Mouse (Mus musculus): ENCODE measurements around the gene Epb41l1. TPM values are rescaled to one million over a fixed set of nuclear protein-coding genes. Genes with fewer than 3 reads are reported as not detected.
A peak's percentile ranks its signal among the peaks of the same experiment; 100 is the strongest.

Gene Epb41l1
- total RNA-seq, 1 experiment, result 20.5 TPM

- no peaks in the 10 kb centered on the region for H3K36me3 ChIP-seq (ENCODE audit: control insufficient read depth, insufficient read depth, low read length, poor library complexity, severe bottlenecking)
- peak overlapping the region; percentile 77 to 78 for H3K4me3 ChIP-seq (ENCODE audit: insufficient read depth in 1 of 2, low read depth in 1 of 2, low read length in 2 of 2, poor library complexity in 1 of 2, severe bottlenecking in 1 of 2)
- in situ Hi-C loops (cut with MboI; ENCODE audit: low sequenced_read_pairs in 2 of 2, unreplicated experiment in 2 of 2), result no loop called here
- DNase-seq (ENCODE audit: low read depth, low spot score), result no peak
- H3K27ac ChIP-seq (ENCODE audit: insufficient read depth, low read depth, low read length, poor library complexity, severe bottlenecking), result no peak overlapping the region
- H3K9me3 ChIP-seq (ENCODE audit: control insufficient read depth, insufficient read depth, low read depth, low read length), result no peaks in the 10 kb centered on the region
- H3K4me1 ChIP-seq (ENCODE audit: control insufficient read depth in 2 of 2, insufficient read depth in 2 of 2, low read length in 2 of 2, poor library complexity in 1 of 2), result peaks cover 6 to 21% of the 10 kb centered on the region in 2 experiments; a peak in 3 of 4 replicates
- peak overlapping the region; percentile 70 for H3K9ac ChIP-seq (ENCODE audit: insufficient read depth, low read depth, low read length, poor library complexity, severe bottlenecking)
- TF ChIP-seq ZNF384 (IDR thresholded peaks at IDR 0.05; ENCODE audit: low read depth, low read length) (no peak), CHD2 (IDR thresholded peaks at IDR 0.05; ENCODE audit: low read depth, low read length) (no peak), ZC3H11A (IDR thresholded peaks at IDR 0.05; ENCODE audit: borderline replicate concordance, low read depth, low read length) (no peak), MAFK (IDR thresholded peaks at IDR 0.05; ENCODE audit: insufficient read depth, low read depth, low read length) (no peak), HCFC1 (IDR thresholded peaks at IDR 0.05; ENCODE audit: borderline replicate concordance, insufficient read depth, low read length) (no peak)
Measured at GRCm38 (mm10) chr2:156474891-156475284, 54.2 kb downstream of the Epb41l1 start.

GRCm38 (mm10) chr2:156475285-156476110 is 54.8 kb downstream of the Epb41l1 start:
- no peaks in the 10 kb centered on the region for H3K36me3 ChIP-seq (ENCODE audit: control insufficient read depth, insufficient read depth, low read length, poor library complexity, severe bottlenecking)
- peak overlapping the region; percentile 77 to 78 for H3K4me3 ChIP-seq (ENCODE audit: insufficient read depth in 1 of 2, low read depth in 1 of 2, low read length in 2 of 2, poor library complexity in 1 of 2, severe bottlenecking in 1 of 2)
- DNase-seq (ENCODE audit: low read depth, low spot score), result no peak
- no peak overlapping the region for H3K27ac ChIP-seq (ENCODE audit: insufficient read depth, low read depth, low read length, poor library complexity, severe bottlenecking)
- H3K4me1 ChIP-seq (ENCODE audit: control insufficient read depth in 2 of 2, insufficient read depth in 2 of 2, low read length in 2 of 2, poor library complexity in 1 of 2), result peaks cover 6 to 23% of the 10 kb centered on the region in 2 experiments; a peak in 3 of 4 replicates
- H3K9ac ChIP-seq (ENCODE audit: insufficient read depth, low read depth, low read length, poor library complexity, severe bottlenecking), result peak overlapping the region; percentile 70
- TF ChIP-seq ZNF384 (IDR thresholded peaks at IDR 0.05; ENCODE audit: low read depth, low read length) (no peak), MAFK (IDR thresholded peaks at IDR 0.05; ENCODE audit: insufficient read depth, low read depth, low read length) (peak; percentile 74; the same call in 1 of the 2 replicates)
- in situ Hi-C loops (cut with MboI; ENCODE audit: low sequenced_read_pairs in 2 of 2, unreplicated experiment in 2 of 2), result no loop called here
- no peaks in the 10 kb centered on the region for H3K9me3 ChIP-seq (ENCODE audit: control insufficient read depth, insufficient read depth, low read depth, low read length)

DNA sequence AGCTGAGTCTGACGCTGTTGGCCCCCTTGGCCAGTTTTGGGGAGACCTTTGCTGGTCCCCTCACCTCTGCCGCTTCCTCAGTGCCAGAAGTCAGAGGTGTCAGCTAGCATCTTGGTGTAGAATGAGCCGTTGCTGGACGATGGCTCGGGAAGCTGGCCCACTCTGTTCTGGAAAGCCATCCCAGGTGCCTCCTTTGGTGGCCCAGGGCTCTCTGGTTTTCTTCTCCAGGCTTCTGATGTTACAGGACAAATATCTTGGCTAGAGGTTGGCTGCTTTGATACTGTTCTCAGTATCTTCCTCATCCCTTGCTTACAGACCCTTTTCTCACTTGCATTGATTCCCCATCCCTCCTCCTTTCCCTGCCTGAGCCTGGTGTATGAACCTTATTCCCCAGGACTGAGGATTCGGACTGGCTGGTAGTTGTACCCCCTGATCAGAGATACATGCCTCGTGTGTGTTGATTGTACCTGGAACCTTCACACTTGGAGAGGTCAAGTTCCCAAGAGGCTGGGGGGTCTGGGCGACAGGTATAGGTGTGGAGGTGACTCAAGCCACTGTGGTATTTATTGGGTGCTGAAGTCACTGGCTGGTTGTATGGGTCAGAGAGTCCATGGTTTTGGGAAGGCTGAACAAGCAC is 55.5 kb downstream of the Epb41l1 start:
- Histone ChIP-seq H3K9ac (ENCODE audit: insufficient read depth, low read depth, low read length, poor library complexity, severe bottlenecking) (peak overlapping the region; percentile 70; the same call in 1 of the 2 replicates), H3K36me3 (ENCODE audit: control insufficient read depth, insufficient read depth, low read length, poor library complexity, severe bottlenecking) (no peaks in the 10 kb centered on the region), H3K4me3 (ENCODE audit: insufficient read depth in 1 of 2, low read depth in 1 of 2, low read length in 2 of 2, poor library complexity in 1 of 2, severe bottlenecking in 1 of 2) (peak overlapping the region; percentile 58 to 77; a peak in 3 of 4 replicates), H3K27ac (ENCODE audit: insufficient read depth, low read depth, low read length, poor library complexity, severe bottlenecking) (no peak overlapping the region), H3K9me3 (ENCODE audit: control insufficient read depth, insufficient read depth, low read depth, low read length) (no peaks in the 10 kb centered on the region), H3K4me1 (ENCODE audit: control insufficient read depth in 2 of 2, insufficient read depth in 2 of 2, low read length in 2 of 2, poor library complexity in 1 of 2) (peaks cover 6 to 18% of the 10 kb centered on the region in 2 experiments; a peak in 3 of 4 replicates)
- no peak for DNase-seq (ENCODE audit: low read depth, low spot score)
- in situ Hi-C loops (cut with MboI; ENCODE audit: low sequenced_read_pairs in 2 of 2, unreplicated experiment in 2 of 2), result no loop called here
- TF ChIP-seq ZC3H11A (IDR thresholded peaks at IDR 0.05; ENCODE audit: borderline replicate concordance, low read depth, low read length), result no peak

GRCm38 (mm10) chr2:156476748-156477151 is 56.0 kb downstream of the Epb41l1 start:
- TF ChIP-seq ZC3H11A (IDR thresholded peaks at IDR 0.05; ENCODE audit: borderline replicate concordance, low read depth, low read length) (no peak), ZNF384 (IDR thresholded peaks at IDR 0.05; ENCODE audit: low read depth, low read length) (no peak), MAFK (IDR thresholded peaks at IDR 0.05; ENCODE audit: insufficient read depth, low read depth, low read length) (no peak), HCFC1 (IDR thresholded peaks at IDR 0.05; ENCODE audit: borderline replicate concordance, insufficient read depth, low read length) (no peak), CHD2 (IDR thresholded peaks at IDR 0.05; ENCODE audit: low read depth, low read length) (no peak)
- in situ Hi-C loops (cut with MboI; ENCODE audit: low sequenced_read_pairs in 2 of 2, unreplicated experiment in 2 of 2), result no loop called here
- Histone ChIP-seq H3K9me3 (ENCODE audit: control insufficient read depth, insufficient read depth, low read depth, low read length) (no peaks in the 10 kb centered on the region), H3K4me3 (ENCODE audit: insufficient read depth in 1 of 2, low read depth in 1 of 2, low read length in 2 of 2, poor library complexity in 1 of 2, severe bottlenecking in 1 of 2) (no peak overlapping the region), H3K9ac (ENCODE audit: insufficient read depth, low read depth, low read length, poor library complexity, severe bottlenecking) (no peak overlapping the region), H3K4me1 (ENCODE audit: control insufficient read depth in 2 of 2, insufficient read depth in 2 of 2, low read length in 2 of 2, poor library complexity in 1 of 2) (peaks cover 6 to 18% of the 10 kb centered on the region in 2 experiments; a peak in 3 of 4 replicates), H3K27ac (ENCODE audit: insufficient read depth, low read depth, low read length, poor library complexity, severe bottlenecking) (no peak overlapping the region), H3K36me3 (ENCODE audit: control insufficient read depth, insufficient read depth, low read length, poor library complexity, severe bottlenecking) (no peaks in the 10 kb centered on the region)
- DNase-seq (ENCODE audit: low read depth, low spot score), result no peak
